Mouse (Mus musculus) liver, adult 2 months (tissue): ENCODE measurements around the gene Hsp90ab1. TPM values are rescaled to one million over a fixed set of nuclear protein-coding genes. Genes with fewer than 3 reads are reported as not detected.

Experiments used
- DNase-seq: peaks from one replicate; pipeline ENCODE4 v3.0.0-alpha.2; 2011; ENCODE audit warnings: low read depth, low spot score; ENCODE audit errors: extremely low read depth
- H3K27ac ChIP-seq: fragments of 200-500 bp; replicated peaks from 2 replicates; pipeline ENCODE4 v1.5.1; 2012; ENCODE audit warnings: low read depth, mild to moderate bottlenecking, control low read depth, inconsistent platforms, low read length; ENCODE audit not compliant: insufficient read depth
- H3K27me3 ChIP-seq: fragments of 200-500 bp; 2 replicates; pipeline ENCODE4 v1.6.1; 2012; ENCODE audit warnings: mild to moderate bottlenecking, moderate library complexity, low read length, inconsistent platforms; ENCODE audit not compliant: control insufficient read depth, insufficient read depth
- H3K36me3 ChIP-seq: fragments of 200-500 bp; 2 replicates; pipeline ENCODE4 v1.6.1; 2012; ENCODE audit warnings: low read length, inconsistent platforms; ENCODE audit not compliant: control insufficient read depth, insufficient read depth
- H3K4me1 ChIP-seq: fragments of 200-500 bp; 2 replicates; pipeline ENCODE4 v1.6.1; 2011; ENCODE audit warnings: low read length; ENCODE audit not compliant: control insufficient read depth, insufficient read depth
- H3K4me3 ChIP-seq: fragments of 200-500 bp; 2 replicates; pipeline ENCODE4 v1.5.1; 2011; ENCODE audit warnings: low read depth, mild to moderate bottlenecking, control low read depth, low read length, moderate library complexity; ENCODE audit not compliant: insufficient read depth
- H3K79me2 ChIP-seq: fragments of 200-500 bp; 2 replicates; pipeline ENCODE4 v1.6.1; 2012; ENCODE audit warnings: inconsistent platforms, mild to moderate bottlenecking, low read length, moderate library complexity; ENCODE audit not compliant: control insufficient read depth, insufficient read depth
- H3K9ac ChIP-seq: fragments of 200-500 bp; 2 replicates; pipeline ENCODE4 v1.6.1; 2012; ENCODE audit warnings: low read depth, mild to moderate bottlenecking, control low read depth, inconsistent platforms, low read length
- CTCF ChIP-seq: fragments of 200-500 bp; IDR thresholded peaks from 2 replicates; pipeline ENCODE4 v1.5.1; 2011; ENCODE audit warnings: low read depth, low read length, control low read depth
- POLR2A ChIP-seq: fragments of 200-500 bp; IDR thresholded peaks from 2 replicates; pipeline ENCODE4 v1.6.1; 2011; ENCODE audit warnings: low read length, control low read depth; ENCODE audit not compliant: insufficient read depth; ENCODE audit errors: extremely low read depth
- WGBS: fragments of 180-500 bp; shearing (Covaris S2); methylation state at CpG from one replicate; pipeline ENCODE4 v1.1.7; 2018; 5-methylcytosine and 5-hydroxymethylcytosine counted together
- polyA plus RNA-seq: library from polyadenylated mRNA; depleted of rRNA; stranded (reverse); fragments of >200 nt; gene quantifications from 2 replicates; pipeline ENCODE4 v1.2.3, GENCODE M21; 2012
- total RNA-seq: library from RNA; depleted of rRNA; stranded (reverse); fragments of >200 nt; gene quantifications from 2 replicates; pipeline ENCODE4 v1.2.3, GENCODE M21; 2014

The Hsp90ab1 gene
- total and polyA plus RNA-seq, 2 experiments, result 226 to 248 TPM

- peak within 1 kb of the TSS; percentile 55 for H3K27ac ChIP-seq
- peak within 1 kb of the TSS; percentile 95 for H3K9ac ChIP-seq
- no peaks in the 10 kb centered on the region for H3K27me3 ChIP-seq
- peaks cover 5% of the 10 kb centered on the region for H3K79me2 ChIP-seq
- peak within 1 kb of the TSS; percentile 86 for H3K4me3 ChIP-seq
- H3K36me3 ChIP-seq, result peaks cover 19% of the 10 kb centered on the region
- 1% methylated on average over 54 of the region's 61 CpGs for WGBS
- TF ChIP-seq POLR2A, result peak; percentile 70; the same call in 1 of the 2 replicates
- TF ChIP-seq CTCF, result peak; percentile 89
- H3K4me1 ChIP-seq, result peaks cover 13% of the 10 kb centered on the region
- DNase-seq, result peak; percentile 79
Measured at GRCm38 (mm10) chr17:45563655-45564530, 9.2 kb downstream of the Hsp90ab1 start, which contains the start of gene Slc35b2. TSS of gene Slc35b2 (plus strand) at chr17:45563874.

- no peak overlapping the region for H3K9ac ChIP-seq
- 72% methylated on average over 12 of the region's 12 CpGs for WGBS
- H3K4me3 ChIP-seq, result no peak overlapping the region
- H3K27me3 ChIP-seq, result no peaks in the 10 kb centered on the region
- DNase-seq, result no peak
- peaks cover 5% of the 10 kb centered on the region for H3K79me2 ChIP-seq
- H3K4me1 ChIP-seq, result peaks cover 11% of the 10 kb centered on the region
- H3K36me3 ChIP-seq, result peaks cover 13% of the 10 kb centered on the region
- TF ChIP-seq CTCF (no peak), POLR2A (no peak)
- no peak overlapping the region for H3K27ac ChIP-seq
Measured at GRCm38 (mm10) chr17:45563216-45563615, 9.9 kb downstream of the Hsp90ab1 start.

GRCm38 (mm10) chr17:45559732-45560525 is 13.1 kb downstream of the Hsp90ab1 start:
- Histone ChIP-seq H3K36me3 (no peaks in the 10 kb centered on the region), H3K27ac (no peak overlapping the region), H3K27me3 (no peaks in the 10 kb centered on the region), H3K79me2 (peaks cover 5% of the 10 kb centered on the region), H3K4me3 (no peak overlapping the region), H3K9ac (no peak overlapping the region), H3K4me1 (0 out of 2 replicates have a peak, but pooled peaks cover 2% of the 10 kb centered on the region)
- no peak for DNase-seq
- TF ChIP-seq POLR2A (no peak), CTCF (no peak)
- 93% methylated on average over 15 of the region's 15 CpGs for WGBS

GRCm38 (mm10) chr17:45557998-45558862 is 14.8 kb downstream of the Hsp90ab1 start:
- TF ChIP-seq POLR2A, result no peak
- no peak for TF ChIP-seq CTCF
- WGBS, result 73% methylated on average over 16 of the region's 16 CpGs
- no peaks in the 10 kb centered on the region for H3K4me1 ChIP-seq
- H3K9ac ChIP-seq, result peak overlapping the region; percentile 10; the same call in 1 of the 2 replicates
- H3K36me3 ChIP-seq, result no peaks in the 10 kb centered on the region
- no peak overlapping the region for H3K27ac ChIP-seq
- H3K79me2 ChIP-seq, result no peaks in the 10 kb centered on the region
- no peak overlapping the region for H3K4me3 ChIP-seq
- DNase-seq, result no peak
- H3K27me3 ChIP-seq, result no peaks in the 10 kb centered on the region

GRCm38 (mm10) chr17:45557246-45557824 is 15.7 kb downstream of the Hsp90ab1 start:
- Histone ChIP-seq H3K27me3 (no peaks in the 10 kb centered on the region), H3K79me2 (no peaks in the 10 kb centered on the region), H3K4me1 (no peaks in the 10 kb centered on the region), H3K27ac (peak overlapping the region; percentile 10; the same call in 1 of the 2 replicates), H3K9ac (peak overlapping the region; percentile 31), H3K4me3 (peak overlapping the region; percentile 28), H3K36me3 (no peaks in the 10 kb centered on the region)
- TF ChIP-seq POLR2A (no peak), CTCF (no peak)
- WGBS, result 75% methylated on average over 7 of the region's 7 CpGs
- no peak for DNase-seq
